Mouse (Mus musculus): ENCODE results near the gene Gm45837. TPM values are rescaled to one million over a fixed set of nuclear protein-coding genes. Genes with fewer than 3 reads are reported as not detected.

The Gm45837 gene
- total and polyA plus RNA-seq, 2 experiments from 2014 or later: not detected

DNA sequence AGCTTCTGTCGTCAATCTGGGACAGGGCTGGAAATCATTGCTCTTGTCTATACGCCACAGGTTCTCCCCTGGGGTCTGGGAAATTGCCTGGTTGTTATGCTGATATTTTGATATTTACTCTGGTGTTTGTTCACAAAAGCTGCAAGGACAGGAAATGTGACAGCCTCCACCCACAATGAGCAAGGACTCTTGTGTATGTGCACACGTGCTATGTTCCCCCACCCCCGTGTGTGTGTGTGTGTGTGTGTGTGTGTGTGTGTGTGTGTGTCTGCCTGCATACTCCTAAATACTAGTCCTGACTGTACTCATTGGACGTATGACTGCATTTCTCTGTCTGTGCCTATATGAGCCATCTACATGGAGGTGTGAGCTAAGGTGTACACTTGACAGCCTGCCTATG is 67.4 kb downstream of the Gm45837 start:
- no peak overlapping the region for H3K4me3 ChIP-seq (ENCODE audit: low read depth, low read length)
- H3K9me3 ChIP-seq (ENCODE audit: low read length): no peaks in the 10 kb centered on the region
- ATAC-seq (no peak), DNase-seq (no peak)
- H3K4me2 ChIP-seq (ENCODE audit: low read depth): no peak overlapping the region
- H3K9ac ChIP-seq: no peak overlapping the region
- no peaks in the 10 kb centered on the region for H3K27me3 ChIP-seq (ENCODE audit: insufficient read depth, low read length)
- 0 out of 2 replicates have a peak, but pooled peaks cover 8% of the 10 kb centered on the region for H3K4me1 ChIP-seq (ENCODE audit: insufficient read depth)
- no peak for TF ChIP-seq CTCF (IDR thresholded peaks at IDR 0.05; ENCODE audit: low read depth)
- H3K36me3 ChIP-seq (ENCODE audit: insufficient read depth): no peaks in the 10 kb centered on the region
- 72% methylated on average over 5 of the region's 5 CpGs for WGBS
- H3K27ac ChIP-seq (ENCODE audit: low read depth, low read length): no peak overlapping the region

DNA sequence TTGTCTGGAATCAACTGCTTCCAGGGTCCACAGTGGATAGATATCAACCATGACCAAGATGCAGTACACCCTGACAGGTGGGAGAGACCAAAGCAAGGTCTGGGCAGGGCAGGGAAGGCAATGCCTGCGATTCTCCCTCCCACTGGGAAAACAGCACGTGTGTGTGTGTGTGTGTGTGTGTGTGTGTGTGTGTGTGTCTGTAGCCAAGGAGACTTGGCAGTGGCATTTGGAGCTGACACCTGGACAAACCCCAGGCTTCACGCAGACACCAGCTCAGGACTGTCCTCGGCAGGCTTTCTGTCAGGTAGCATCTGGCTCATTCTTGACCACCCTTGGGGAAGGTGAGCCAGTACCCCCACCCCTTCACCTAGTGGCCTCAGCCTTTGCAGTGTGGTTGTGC is 69.2 kb downstream of the Gm45837 start:
- no peaks in the 10 kb centered on the region for H3K27me3 ChIP-seq (ENCODE audit: insufficient read depth, low read length)
- WGBS: 47% methylated on average over 4 of the region's 4 CpGs

DNA sequence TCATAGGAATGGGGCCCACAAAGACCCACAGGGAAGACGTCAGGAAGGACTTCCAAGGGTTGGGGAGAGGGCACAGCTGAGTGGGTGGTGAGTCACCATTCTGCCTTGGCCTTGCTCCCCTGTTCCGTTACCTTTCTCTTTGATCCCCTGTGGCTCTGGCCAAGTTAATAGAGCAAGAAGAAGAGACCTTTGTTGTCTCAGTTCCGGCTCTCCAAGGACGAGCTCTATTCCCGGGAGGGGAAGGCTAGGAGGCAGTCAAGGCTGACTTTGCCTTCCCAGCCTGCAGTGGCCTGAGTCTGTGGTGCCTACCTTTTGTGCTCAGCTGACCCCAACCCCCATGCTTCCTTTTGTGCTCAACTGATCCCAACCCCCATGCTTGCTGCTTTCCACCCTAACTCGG is 70.0 kb downstream of the Gm45837 start:
- 0 out of 2 replicates have a peak, but pooled peaks cover 14% of the 10 kb centered on the region for H3K4me1 ChIP-seq (ENCODE audit: insufficient read depth)
- no peak overlapping the region for H3K4me2 ChIP-seq (ENCODE audit: low read depth)
- no peaks in the 10 kb centered on the region for H3K9me3 ChIP-seq (ENCODE audit: low read length)
- DNase-seq (no peak), ATAC-seq (no peak)
- no peak overlapping the region for H3K9ac ChIP-seq
- H3K27ac ChIP-seq (ENCODE audit: low read depth, low read length): no peak overlapping the region
- no peak for TF ChIP-seq CTCF (IDR thresholded peaks at IDR 0.05; ENCODE audit: low read depth)
- H3K27me3 ChIP-seq (ENCODE audit: insufficient read depth, low read length): no peaks in the 10 kb centered on the region
- 54% methylated on average over 6 of the region's 6 CpGs for WGBS
- 0 out of 2 replicates have a peak, but pooled peaks cover 3% of the 10 kb centered on the region for H3K36me3 ChIP-seq (ENCODE audit: insufficient read depth)
- H3K4me3 ChIP-seq (ENCODE audit: low read depth, low read length): no peak overlapping the region

More for the DNA sequence above, 69.2 kb downstream of the Gm45837 start:
- Histone ChIP-seq H3K4me1 (ENCODE audit: insufficient read depth) (0 out of 2 replicates have a peak, but pooled peaks cover 14% of the 10 kb centered on the region), H3K4me2 (ENCODE audit: low read depth) (no peak overlapping the region), H3K36me3 (ENCODE audit: insufficient read depth) (0 out of 2 replicates have a peak, but pooled peaks cover 2% of the 10 kb centered on the region), H3K9ac (no peak overlapping the region), H3K27ac (ENCODE audit: low read depth, low read length) (no peak overlapping the region), H3K4me3 (ENCODE audit: low read depth, low read length) (no peak overlapping the region), H3K9me3 (ENCODE audit: low read length) (no peaks in the 10 kb centered on the region)
- TF ChIP-seq CTCF (IDR thresholded peaks at IDR 0.05; ENCODE audit: low read depth): no peak
- DNase-seq (no peak), ATAC-seq (no peak)

DNA sequence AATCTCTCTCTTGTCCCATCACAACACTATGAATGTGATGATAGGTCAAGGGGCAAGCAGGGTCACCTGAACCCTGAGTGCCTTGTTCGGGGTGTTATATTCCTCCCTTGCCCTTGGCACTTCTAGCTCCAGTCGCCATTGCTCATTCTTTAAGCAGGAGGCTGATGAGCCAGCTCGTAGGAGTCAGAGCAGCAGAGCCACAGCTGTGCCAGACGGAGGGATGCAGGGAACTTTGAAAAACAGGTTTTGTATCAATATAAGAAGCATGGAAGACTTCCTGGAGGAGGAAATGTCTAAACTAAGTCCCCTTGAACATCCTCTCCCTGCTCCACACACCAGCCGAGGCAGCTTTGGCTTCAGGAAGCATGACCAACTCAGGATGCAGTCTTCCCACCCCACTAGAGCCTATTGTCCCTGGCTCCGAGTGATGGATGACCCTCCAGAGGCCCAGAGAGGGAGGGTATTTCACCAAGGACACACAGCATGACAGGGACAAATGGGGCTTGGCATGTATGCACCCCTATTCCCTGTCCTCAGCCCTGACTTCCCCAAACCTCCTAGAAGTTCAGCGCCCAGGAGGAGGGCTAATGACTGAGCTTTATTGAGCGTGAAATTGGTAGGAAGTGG is 71.3 kb downstream of the Gm45837 start:
- Histone ChIP-seq H3K4me2 (ENCODE audit: low read depth) (no peak overlapping the region), H3K4me1 (ENCODE audit: insufficient read depth) (0 out of 2 replicates have a peak, but pooled peaks cover 14% of the 10 kb centered on the region), H3K4me3 (ENCODE audit: low read depth, low read length) (no peak overlapping the region), H3K9ac (no peak overlapping the region), H3K27me3 (ENCODE audit: insufficient read depth, low read length) (no peaks in the 10 kb centered on the region), H3K36me3 (ENCODE audit: insufficient read depth) (0 out of 2 replicates have a peak, but pooled peaks cover 3% of the 10 kb centered on the region), H3K27ac (ENCODE audit: low read depth, low read length) (peak overlapping the region; percentile 69; the same call in 1 of the 2 replicates), H3K9me3 (ENCODE audit: low read length) (no peaks in the 10 kb centered on the region)
- WGBS: 68% methylated on average over 8 of the region's 8 CpGs
- DNase-seq (no peak), ATAC-seq (no peak)
- no peak for TF ChIP-seq CTCF (IDR thresholded peaks at IDR 0.05; ENCODE audit: low read depth)

DNA sequence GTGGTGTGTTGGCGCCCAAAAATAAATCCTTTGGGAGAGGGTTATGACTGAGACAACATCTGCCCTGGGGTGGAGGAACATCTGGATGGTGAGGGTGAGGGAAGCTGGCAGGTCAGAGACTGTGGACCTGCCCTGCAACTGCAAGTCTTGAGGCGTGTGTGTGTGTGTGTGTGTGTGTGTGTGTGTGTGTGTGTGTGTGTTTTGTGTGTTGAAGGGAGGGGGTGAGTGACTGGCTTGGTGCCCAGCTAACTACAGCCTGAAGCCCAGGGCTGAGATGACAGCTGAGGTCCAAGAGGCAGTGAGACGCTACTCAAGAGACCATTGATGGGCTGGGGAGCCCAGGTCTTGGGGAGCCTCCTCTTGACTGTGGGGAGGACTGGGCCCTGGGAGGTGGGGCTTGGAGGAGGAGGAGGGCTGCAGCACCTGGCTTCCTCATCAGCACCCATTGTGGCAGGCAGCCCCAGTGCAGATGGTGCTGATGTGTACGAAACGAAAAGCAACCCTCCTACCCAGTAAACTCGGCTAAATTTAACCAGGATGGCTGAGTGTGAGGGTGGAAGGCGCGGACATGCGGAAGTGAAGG is 71.9 kb downstream of the Gm45837 start:
- peak; percentile 72 for ATAC-seq
- Histone ChIP-seq H3K4me1 (ENCODE audit: insufficient read depth) (0 out of 2 replicates have a peak, but pooled peaks cover 14% of the 10 kb centered on the region), H3K36me3 (ENCODE audit: insufficient read depth) (0 out of 2 replicates have a peak, but pooled peaks cover 3% of the 10 kb centered on the region), H3K9ac (no peak overlapping the region), H3K27ac (ENCODE audit: low read depth, low read length) (peak overlapping the region; percentile 69), H3K4me3 (ENCODE audit: low read depth, low read length) (no peak overlapping the region), H3K9me3 (ENCODE audit: low read length) (no peaks in the 10 kb centered on the region), H3K4me2 (ENCODE audit: low read depth) (no peak overlapping the region), H3K27me3 (ENCODE audit: insufficient read depth, low read length) (no peaks in the 10 kb centered on the region)
- WGBS: 43% methylated on average over 9 of the region's 9 CpGs
- TF ChIP-seq CTCF (IDR thresholded peaks at IDR 0.05; ENCODE audit: low read depth): no peak
- peak; percentile 41 for DNase-seq

DNA sequence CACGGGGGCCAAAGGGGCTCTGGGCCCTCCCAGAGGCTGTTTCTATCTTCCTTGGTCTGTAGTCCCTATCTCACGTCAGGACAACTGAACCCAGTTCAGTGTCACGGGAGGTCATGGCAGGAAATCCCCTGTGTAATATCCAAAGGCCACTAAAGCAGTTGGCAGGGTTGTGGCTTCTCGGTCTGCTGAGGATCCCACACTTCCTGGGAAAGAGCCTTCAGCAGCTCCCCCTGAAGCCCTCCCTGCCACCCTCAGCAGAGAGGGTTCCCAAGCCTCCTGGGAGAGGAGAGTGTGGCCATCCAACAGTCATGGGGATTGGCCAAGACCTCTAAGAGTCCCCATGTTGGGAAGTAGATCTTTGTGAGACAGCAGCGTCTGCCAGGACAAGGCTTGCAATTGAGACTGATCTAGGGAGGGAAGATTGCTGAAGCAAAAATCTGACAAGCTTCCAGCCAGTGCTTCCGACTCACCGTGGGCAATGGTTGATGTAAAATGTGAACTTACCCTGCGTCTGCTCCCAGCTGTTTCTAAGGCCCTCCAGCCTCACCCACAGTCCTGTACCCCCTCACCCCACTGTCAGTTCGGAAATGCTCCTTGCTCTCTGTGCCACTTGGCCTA is 72.9 kb downstream of the Gm45837 start:
- no peak for ATAC-seq
- WGBS: 71% methylated on average over 9 of the region's 9 CpGs

DNA sequence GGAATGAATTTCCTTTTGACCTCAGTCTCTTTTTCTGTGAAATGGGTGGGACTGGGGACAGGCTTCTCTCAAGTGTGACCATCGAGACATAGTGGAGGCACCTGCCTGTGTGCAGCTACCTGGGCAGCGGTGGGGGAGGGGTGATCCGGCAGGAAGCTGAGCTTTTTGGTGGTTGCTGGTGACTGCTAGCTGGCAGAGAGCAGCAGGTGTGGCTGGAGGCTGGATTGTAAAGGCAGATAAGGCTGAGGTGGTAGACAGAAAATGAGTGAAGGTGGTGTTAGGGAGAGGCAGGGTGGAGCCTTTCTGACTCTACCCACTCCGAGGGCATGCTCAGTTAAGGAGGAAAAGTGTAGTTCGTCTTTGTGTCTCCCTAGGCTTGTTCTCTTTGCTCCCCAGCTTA is 76.4 kb downstream of the Gm45837 start:
- Histone ChIP-seq H3K27ac (ENCODE audit: low read depth, low read length) (no peak overlapping the region), H3K4me1 (ENCODE audit: insufficient read depth) (0 out of 2 replicates have a peak, but pooled peaks cover 6% of the 10 kb centered on the region), H3K4me2 (ENCODE audit: low read depth) (no peak overlapping the region), H3K36me3 (ENCODE audit: insufficient read depth) (0 out of 2 replicates have a peak, but pooled peaks cover 3% of the 10 kb centered on the region), H3K4me3 (ENCODE audit: low read depth, low read length) (no peak overlapping the region), H3K27me3 (ENCODE audit: insufficient read depth, low read length) (no peaks in the 10 kb centered on the region), H3K9ac (no peak overlapping the region), H3K9me3 (ENCODE audit: low read length) (no peaks in the 10 kb centered on the region)
- DNase-seq (no peak), ATAC-seq (no peak)
- 84% methylated on average over 5 of the region's 5 CpGs for WGBS
- TF ChIP-seq CTCF (IDR thresholded peaks at IDR 0.05; ENCODE audit: low read depth): no peak

More for the DNA sequence above, 72.9 kb downstream of the Gm45837 start:
- H3K4me1 ChIP-seq (ENCODE audit: insufficient read depth): 0 out of 2 replicates have a peak, but pooled peaks cover 14% of the 10 kb centered on the region
- H3K4me2 ChIP-seq (ENCODE audit: low read depth): no peak overlapping the region
- no peak for DNase-seq
- no peak overlapping the region for H3K4me3 ChIP-seq (ENCODE audit: low read depth, low read length)
- H3K36me3 ChIP-seq (ENCODE audit: insufficient read depth): 0 out of 2 replicates have a peak, but pooled peaks cover 3% of the 10 kb centered on the region
- H3K27me3 ChIP-seq (ENCODE audit: insufficient read depth, low read length): no peaks in the 10 kb centered on the region
- no peak for TF ChIP-seq CTCF (IDR thresholded peaks at IDR 0.05; ENCODE audit: low read depth)
- H3K9me3 ChIP-seq (ENCODE audit: low read length): no peaks in the 10 kb centered on the region
- H3K9ac ChIP-seq: no peak overlapping the region
- peak overlapping the region; percentile 69 for H3K27ac ChIP-seq (ENCODE audit: low read depth, low read length)

Measured in forebrain, postnatal 0 days (tissue).